In genomic region chr13:23426922-23427321, GRCm38 (mm10) we compare ENCODE assay signal across 10 mouse cellular contexts. TPM values are rescaled to one million over a fixed set of nuclear protein-coding genes. Genes with fewer than 3 reads are reported as not detected.
A peak's percentile ranks its signal among the peaks of the same experiment; 100 is the strongest.
DNase-seq lines count a peak whose midpoint lies in the region; ATAC-seq lines count a peak whose summit lies in the region.
"Had no signal": no experiment of that assay in that cellular context is flagged by ENCODE, and none has a peak within 500 bp of the region (broad histone marks: within the 10 kb centered on the region; RNA-seq: fewer than 3 reads in every experiment).

No protein-coding gene starts in this region.

- no peak overlapping the region for H3K4me3 ChIP-seq in hindbrain, embryonic 11.5 days (ENCODE audit: low read depth, low read length)
- no peak overlapping the region for H3K4me3 ChIP-seq in hindbrain, embryonic 13.5 days
- peak overlapping the region; percentile 48 for H3K4me3 ChIP-seq in liver, embryonic 11.5 days (ENCODE audit: low read depth, low read length)

- H3K9ac ChIP-seq in hindbrain, embryonic 11.5 days (ENCODE audit: low read depth, low read length): no peak overlapping the region
- H3K9ac ChIP-seq in hindbrain, embryonic 13.5 days: no peak overlapping the region
- H3K9ac ChIP-seq in liver, embryonic 11.5 days (ENCODE audit: low read depth, low read length): no peak overlapping the region

- H3K27me3 ChIP-seq in hindbrain, embryonic 11.5 days (ENCODE audit: control insufficient read depth, insufficient read depth, low read length): no peaks in the 10 kb centered on the region
- no peaks in the 10 kb centered on the region for H3K27me3 ChIP-seq in hindbrain, embryonic 13.5 days
- H3K27me3 ChIP-seq in liver, embryonic 11.5 days (replicated peaks; ENCODE audit: control insufficient read depth, insufficient read depth, low read length): no peaks in the 10 kb centered on the region

- H3K27ac ChIP-seq in hindbrain, embryonic 11.5 days (ENCODE audit: low read depth, low read length): no peak overlapping the region
- H3K27ac ChIP-seq in hindbrain, embryonic 13.5 days: no peak overlapping the region
- no peak overlapping the region for H3K27ac ChIP-seq in liver, embryonic 11.5 days (ENCODE audit: low read depth, low read length)

- 0 out of 2 replicates have a peak, but pooled peaks cover 1% of the 10 kb centered on the region for H3K36me3 ChIP-seq in hindbrain, embryonic 11.5 days (ENCODE audit: control insufficient read depth, insufficient read depth, low read length)
- H3K36me3 ChIP-seq in hindbrain, embryonic 13.5 days: peaks cover 4% of the 10 kb centered on the region
- H3K36me3 ChIP-seq in liver, embryonic 11.5 days (ENCODE audit: control insufficient read depth, insufficient read depth, low read length): peaks cover 5% of the 10 kb centered on the region

- H3K4me1 ChIP-seq in hindbrain, embryonic 11.5 days (replicated peaks; ENCODE audit: control insufficient read depth, insufficient read depth, low read length): 0 out of 2 replicates have a peak, but pooled peaks cover 3% of the 10 kb centered on the region
- H3K4me1 ChIP-seq in hindbrain, embryonic 13.5 days (replicated peaks): peaks cover 42% of the 10 kb centered on the region
- peaks cover 17% of the 10 kb centered on the region for H3K4me1 ChIP-seq in liver, embryonic 11.5 days (replicated peaks; ENCODE audit: control insufficient read depth, insufficient read depth, low read length)

- H3K4me2 ChIP-seq in hindbrain, embryonic 11.5 days (replicated peaks; ENCODE audit: low read depth, low read length): no peak overlapping the region
- no peak overlapping the region for H3K4me2 ChIP-seq in hindbrain, embryonic 13.5 days
- H3K4me2 ChIP-seq in liver, embryonic 11.5 days: peak overlapping the region; percentile 90

- 11% methylated on average over 14 of the region's 14 CpGs for WGBS in hindbrain, embryonic 11.5 days
- 19% methylated on average over 14 of the region's 14 CpGs for WGBS in hindbrain, embryonic 13.5 days
- WGBS in liver, embryonic 11.5 days: 11% methylated on average over 14 of the region's 14 CpGs

- DNase-seq in hindbrain, embryonic 11.5 days (ENCODE audit: low spot score): peak; percentile 51
- DNase-seq in A20 (ENCODE audit: low read depth, low spot score) (peak; percentile 85), R1 (ENCODE audit: low read depth, low spot score) (peak; percentile 88)
- no peak for DNase-seq in liver, embryonic 11.5 days (ENCODE audit: low spot score)
- DNase-seq in gastrocnemius, postnatal 10 days: no peak
- DNase-seq in heart, adult 9 months (ENCODE audit: low spot score in 2 of 2): no peak

- no peak for ATAC-seq in hindbrain, embryonic 11.5 days (ENCODE audit: low FRiP score)
- no peak for ATAC-seq in hindbrain, embryonic 13.5 days (ENCODE audit: low FRiP score)
- peak; percentile 39 for ATAC-seq in liver, embryonic 11.5 days (replicated peaks; ENCODE audit: low FRiP score)
- ATAC-seq in frontal cortex, adult (ENCODE audit: low TSS enrichment): no peak

- no peaks in the 10 kb centered on the region for H3K9me3 ChIP-seq in hindbrain, embryonic 11.5 days (ENCODE audit: control insufficient read depth, low read length)
- no peaks in the 10 kb centered on the region for H3K9me3 ChIP-seq in hindbrain, embryonic 13.5 days
- H3K9me3 ChIP-seq in liver, embryonic 11.5 days (ENCODE audit: control insufficient read depth, low read length): no peaks in the 10 kb centered on the region

RNA-seq across cellular contexts. Expression of gene Abt1, which starts 3.3 kb away (rescaled TPM):
- 12.1 and 13.4 TPM in 2 replicates for polyA plus RNA-seq in hindbrain, embryonic 11.5 days (2014; fragmentation: Nextera tagmentation; extraction: Ambion mirVana)
- 9.9 and 10.2 TPM in 2 replicates for polyA plus RNA-seq in hindbrain, embryonic 13.5 days (2015; fragmentation: Nextera tagmentation; extraction: Ambion mirVana)
- polyA plus RNA-seq in liver, embryonic 11.5 days (2014; fragmentation: Nextera tagmentation; extraction: Ambion mirVana): 13.1 and 13.4 TPM in 2 replicates
- total RNA-seq in gastrocnemius, postnatal 10 days (2021): 1 to 10 TPM; 4.8 to 5.3 TPM

RNA-seq across cellular contexts. Expression of gene Btn1a1, which starts 38.8 kb away (rescaled TPM):
- polyA plus RNA-seq in hindbrain, embryonic 11.5 days (2014; fragmentation: Nextera tagmentation; extraction: Ambion mirVana): not detected in 2 replicates
- 0.06 TPM in 1 of 2 replicates, not detected in the other for polyA plus RNA-seq in hindbrain, embryonic 13.5 days (2015; fragmentation: Nextera tagmentation; extraction: Ambion mirVana)
- 1.8 and 2.2 TPM in 2 replicates for polyA plus RNA-seq in liver, embryonic 11.5 days (2014; fragmentation: Nextera tagmentation; extraction: Ambion mirVana)
- not detected for total RNA-seq in gastrocnemius, postnatal 10 days (2021)
- total RNA-seq: layer of hippocampus, adult 18-20 months had no signal
- polyA plus RNA-seq: stomach, embryonic 14.5 days had no signal

RNA-seq across cellular contexts. Expression of gene Zfp322a, which starts 57.9 kb away (rescaled TPM):
- 65.0 and 65.6 TPM in 2 replicates for polyA plus RNA-seq in hindbrain, embryonic 11.5 days (2014; fragmentation: Nextera tagmentation; extraction: Ambion mirVana)
- 54.5 and 58.1 TPM in 2 replicates for polyA plus RNA-seq in hindbrain, embryonic 13.5 days (2015; fragmentation: Nextera tagmentation; extraction: Ambion mirVana)
- 36.4 and 37.0 TPM in 2 replicates for polyA plus RNA-seq in liver, embryonic 11.5 days (2014; fragmentation: Nextera tagmentation; extraction: Ambion mirVana)
- 10 to 100 TPM; 13.2 to 20.8 TPM for total RNA-seq in gastrocnemius, postnatal 10 days (2021)

Comparison
In these comparisons a context has a peak if more than half of its experiments do, and no peak if none do; other contexts are left out.
1. DNase-seq: peak in hindbrain, embryonic 11.5 days (single experiment), A20 (single experiment) and R1 (single experiment); none in liver, embryonic 11.5 days (single experiment), gastrocnemius, postnatal 10 days (single experiment) and heart, adult 9 months (0 of 2).